Mouse (Mus musculus) ES-Bruce4 (cell line): Measurements from ENCODE around the gene Atp2b4. TPM values are rescaled to one million over a fixed set of nuclear protein-coding genes. Genes with fewer than 3 reads are reported as not detected.

ENCODE experiments used
- H3K27ac ChIP-seq: 2 replicates; pipeline ENCODE4 v1.5.1; 2012; ENCODE audit warnings: low read length, inconsistent platforms; ENCODE audit not compliant: insufficient read depth
- H3K27me3 ChIP-seq: 2 replicates; pipeline ENCODE4 v1.6.1; 2012; ENCODE audit warnings: mild to moderate bottlenecking, low read length, inconsistent platforms; ENCODE audit not compliant: control insufficient read depth, poor library complexity, insufficient read depth, severe bottlenecking
- H3K36me3 ChIP-seq: 2 replicates; pipeline ENCODE4 v1.6.1; 2012; ENCODE audit warnings: inconsistent platforms, mild to moderate bottlenecking, low read length, moderate library complexity; ENCODE audit not compliant: control insufficient read depth, poor library complexity, insufficient read depth, severe bottlenecking
- H3K4me1 ChIP-seq: one replicate; pipeline ENCODE4 v1.8.1; 2011; ENCODE audit warnings: low read length; ENCODE audit not compliant: control insufficient read depth, insufficient read depth
- H3K4me3 ChIP-seq: 2 replicates; pipeline ENCODE4 v1.5.1; 2011; ENCODE audit warnings: low read depth, mild to moderate bottlenecking, low read length
- H3K9ac ChIP-seq: 2 replicates; pipeline ENCODE4 v1.6.1; 2012; ENCODE audit warnings: low read depth, mild to moderate bottlenecking, inconsistent platforms; ENCODE audit not compliant: poor library complexity, severe bottlenecking
- H3K9me3 ChIP-seq: replicated peaks from 2 replicates; pipeline ENCODE4 v1.6.1; 2012; ENCODE audit warnings: mild to moderate bottlenecking, low read length, inconsistent platforms; ENCODE audit not compliant: control insufficient read depth, poor library complexity, insufficient read depth, severe bottlenecking
- CTCF ChIP-seq: IDR thresholded peaks from one replicate; pipeline ENCODE4 v1.8.1; 2011; ENCODE audit warnings: low read depth, low read length
- EP300 ChIP-seq: IDR thresholded peaks from 2 replicates; pipeline ENCODE4 v1.6.1; 2011; ENCODE audit warnings: low read depth, low read length; ENCODE audit not compliant: insufficient read depth
- POLR2A ChIP-seq: IDR thresholded peaks from one replicate; pipeline ENCODE4 v1.8.1; 2011; ENCODE audit warnings: low read length; ENCODE audit not compliant: insufficient read depth
- polyA plus RNA-seq: library from polyadenylated mRNA; stranded (reverse); fragments of >200 nt; gene quantifications from 2 replicates; pipeline ENCODE4 v1.2.4, GENCODE M21; 2011; ENCODE audit warnings: low read depth; ENCODE audit not compliant: missing spikeins, insufficient read depth, insufficient read length

The Atp2b4 gene
- polyA plus RNA-seq, 1 experiment: 16.1 TPM

GRCm38 (mm10) chr1:133736664-133737063 is 64.2 kb downstream of the Atp2b4 start:
- no peak overlapping the region for H3K9ac ChIP-seq
- TF ChIP-seq EP300 (no peak), POLR2A (no peak), CTCF (no peak)
- no peak overlapping the region for H3K4me3 ChIP-seq
- no peaks in the 10 kb centered on the region for H3K9me3 ChIP-seq
- no peaks in the 10 kb centered on the region for H3K27me3 ChIP-seq
- no peak overlapping the region for H3K27ac ChIP-seq
- H3K4me1 ChIP-seq: peaks cover 3% of the 10 kb centered on the region
- no peaks in the 10 kb centered on the region for H3K36me3 ChIP-seq

GRCm38 (mm10) chr1:133735995-133736652 is 64.7 kb downstream of the Atp2b4 start:
- Histone ChIP-seq H3K4me1 (peaks cover under 1% of the 10 kb centered on the region), H3K27me3 (no peaks in the 10 kb centered on the region), H3K4me3 (no peak overlapping the region), H3K27ac (no peak overlapping the region), H3K36me3 (no peaks in the 10 kb centered on the region), H3K9me3 (no peaks in the 10 kb centered on the region), H3K9ac (no peak overlapping the region)
- 0 out of 2 replicates have a peak, but pooled peaks have one; percentile 36 for TF ChIP-seq EP300
- no peak for TF ChIP-seq POLR2A
- TF ChIP-seq CTCF: peak; percentile 97

- TF ChIP-seq CTCF: no peak
- TF ChIP-seq EP300: no peak
- TF ChIP-seq POLR2A: no peak
- Histone ChIP-seq H3K27ac (no peak overlapping the region), H3K4me3 (no peak overlapping the region)
Measured at GRCm38 (mm10) chr1:133732814-133733213, 68.0 kb downstream of the Atp2b4 start.

GRCm38 (mm10) chr1:133728339-133728738 is 72.5 kb downstream of the Atp2b4 start:
- H3K27ac ChIP-seq: no peak overlapping the region
- H3K36me3 ChIP-seq: no peaks in the 10 kb centered on the region
- H3K4me3 ChIP-seq: no peak overlapping the region
- H3K9ac ChIP-seq: no peak overlapping the region
- TF ChIP-seq CTCF (no peak), EP300 (no peak), POLR2A (no peak)
- H3K27me3 ChIP-seq: no peaks in the 10 kb centered on the region
- no peaks in the 10 kb centered on the region for H3K9me3 ChIP-seq
- H3K4me1 ChIP-seq: no peaks in the 10 kb centered on the region

More at GRCm38 (mm10) chr1:133732814-133733213, 68.0 kb downstream of the Atp2b4 start:
- Histone ChIP-seq H3K36me3 (no peaks in the 10 kb centered on the region), H3K9me3 (no peaks in the 10 kb centered on the region), H3K4me1 (no peaks in the 10 kb centered on the region), H3K9ac (no peak overlapping the region), H3K27me3 (no peaks in the 10 kb centered on the region)

GRCm38 (mm10) chr1:133720342-133720741 is 80.5 kb downstream of the Atp2b4 start:
- Histone ChIP-seq H3K4me1 (peaks cover 1% of the 10 kb centered on the region), H3K36me3 (no peaks in the 10 kb centered on the region), H3K4me3 (no peak overlapping the region), H3K9ac (no peak overlapping the region), H3K27ac (no peak overlapping the region), H3K27me3 (no peaks in the 10 kb centered on the region), H3K9me3 (no peaks in the 10 kb centered on the region)
- TF ChIP-seq EP300 (no peak), POLR2A (no peak), CTCF (no peak)

GRCm38 (mm10) chr1:133718786-133719185 is 82.1 kb downstream of the Atp2b4 start:
- no peak for TF ChIP-seq EP300
- no peak for TF ChIP-seq CTCF
- no peak for TF ChIP-seq POLR2A
- Histone ChIP-seq H3K27me3 (no peaks in the 10 kb centered on the region), H3K4me3 (no peak overlapping the region), H3K36me3 (no peaks in the 10 kb centered on the region), H3K9ac (no peak overlapping the region), H3K9me3 (no peaks in the 10 kb centered on the region), H3K27ac (no peak overlapping the region), H3K4me1 (peaks cover 1% of the 10 kb centered on the region)
